Mouse (Mus musculus) olfactory bulb, adult 2 months (tissue): ENCODE measurements around the gene Gnl3l.

ENCODE experiments used
- CTCF ChIP-seq: fragments of 200-500 bp; IDR thresholded peaks from 2 replicates; pipeline ENCODE4 v1.5.1; 2012; ENCODE audit warnings: low read depth, mild to moderate bottlenecking, low read length, moderate library complexity; ENCODE audit not compliant: insufficient read depth
- POLR2A ChIP-seq: fragments of 200-500 bp; IDR thresholded peaks from 2 replicates; pipeline ENCODE4 v1.6.1; 2012; ENCODE audit warnings: mild to moderate bottlenecking, low read depth, low read length, moderate library complexity; ENCODE audit not compliant: insufficient read depth

GRCm38 (mm10) chrX:151046321-151046720 lies 29.2 kb upstream of the Gnl3l start:
- TF ChIP-seq CTCF (no peak), POLR2A (no peak)
